Mouse (Mus musculus) macrophage (primary cell): ENCODE data around the gene Diras1. TPM values are rescaled to one million over a fixed set of nuclear protein-coding genes. Genes with fewer than 3 reads are reported as not detected.

Source experiments
- H3K27ac ChIP-seq: fragments of 350-480 bp; formaldehyde crosslinking; 2 replicates; pipeline ENCODE4 v1.9.0; 2021
- H3K36me3 ChIP-seq: fragments of 350-480 bp; formaldehyde crosslinking; 2 replicates; pipeline ENCODE4 v1.9.0; 2021; ENCODE audit errors: inconsistent target
- H3K4me3 ChIP-seq: fragments of 350-480 bp; formaldehyde crosslinking; 2 replicates; pipeline ENCODE4 v1.9.0; 2021; ENCODE audit errors: inconsistent target
- H3K79me2 ChIP-seq: fragments of 350-480 bp; formaldehyde crosslinking; 2 replicates; pipeline ENCODE4 v1.9.0; 2021; ENCODE audit errors: inconsistent target
- WGBS: methylation state at CpG from one replicate; pipeline ENCODE4 v1.1.7; 2026; ENCODE audit warnings: inconsistent platforms; ENCODE audit not compliant: missing documents; 5-methylcytosine and 5-hydroxymethylcytosine counted together
- polyA plus RNA-seq: library from polyadenylated mRNA; stranded (reverse); fragments of 250-400 nt; gene quantifications from 3 replicates; pipeline ENCODE4 v1.2.4, GENCODE M21; 2018; ENCODE audit warnings: inconsistent platforms

Diras1 gene
- polyA plus RNA-seq, 1 experiment from 2014 or later = not detected

DNA sequence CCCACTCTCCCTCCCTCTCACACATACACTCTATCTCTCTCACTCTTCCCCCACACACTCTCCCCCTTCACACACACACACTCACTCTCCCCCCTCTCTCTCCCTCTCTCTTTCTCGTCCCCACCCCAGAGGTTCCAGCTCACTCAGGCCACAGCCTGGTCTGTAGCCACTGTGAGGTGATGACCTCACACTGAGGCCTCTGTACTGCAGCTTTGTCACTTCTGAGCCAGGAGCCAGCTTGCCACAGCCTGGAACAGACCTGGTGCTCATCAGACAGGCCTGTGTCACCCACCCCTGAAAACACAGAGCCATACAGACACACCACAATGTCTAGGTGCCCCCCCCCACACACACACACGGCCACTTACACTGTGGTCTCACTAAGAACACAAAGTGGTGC lies 5.3 kb downstream of the Diras1 start:
- no peaks in the 10 kb centered on the region for H3K36me3 ChIP-seq
- 94% methylated on average over 2 of the region's 2 CpGs for WGBS

GRCm38 (mm10) chr10:81019687-81020086 lies 5.8 kb downstream of the Diras1 start:
- H3K27ac ChIP-seq = no peak overlapping the region
- H3K4me3 ChIP-seq = no peak overlapping the region
- 92% methylated on average over 6 of the region's 6 CpGs for WGBS
- H3K36me3 ChIP-seq = no peaks in the 10 kb centered on the region
- H3K79me2 ChIP-seq = no peaks in the 10 kb centered on the region

More for the DNA sequence above, 5.3 kb downstream of the Diras1 start:
- Histone ChIP-seq H3K79me2 (no peaks in the 10 kb centered on the region), H3K27ac (no peak overlapping the region), H3K4me3 (no peak overlapping the region)

GRCm38 (mm10) chr10:81018326-81018725 lies 7.1 kb downstream of the Diras1 start:
- H3K36me3 ChIP-seq = no peaks in the 10 kb centered on the region
- no peak overlapping the region for H3K4me3 ChIP-seq
- H3K27ac ChIP-seq = no peak overlapping the region
- H3K79me2 ChIP-seq = no peaks in the 10 kb centered on the region
- 41% methylated on average over 10 of the region's 10 CpGs for WGBS

DNA sequence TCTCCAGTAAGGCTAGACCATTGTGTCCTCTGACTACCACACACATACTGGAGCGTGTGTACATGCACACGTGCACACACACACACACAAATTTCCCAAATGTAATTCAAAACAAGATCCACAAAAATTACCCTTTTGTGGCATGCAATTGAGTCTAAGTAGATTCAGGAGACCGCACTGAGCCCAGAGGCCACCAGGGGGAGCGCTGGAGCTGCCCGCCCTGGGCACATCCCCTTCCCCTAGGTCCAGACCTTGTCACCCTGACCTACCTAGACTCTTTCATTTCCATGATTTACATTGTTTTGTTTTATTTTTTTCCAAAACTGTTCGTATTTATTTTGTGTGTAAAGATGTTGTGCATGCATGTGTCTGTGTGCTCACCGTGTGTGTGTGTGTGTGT lies 8.8 kb downstream of the Diras1 start:
- Histone ChIP-seq H3K4me3 (no peak overlapping the region), H3K79me2 (no peaks in the 10 kb centered on the region), H3K36me3 (no peaks in the 10 kb centered on the region), H3K27ac (no peak overlapping the region)
- WGBS = 7% methylated on average over 7 of the region's 7 CpGs

- 100% methylated on average over 2 of the region's 2 CpGs for WGBS
These were observed 9.8 kb downstream of the Diras1 start for GRCm38 (mm10) chr10:81015666-81016065.

DNA sequence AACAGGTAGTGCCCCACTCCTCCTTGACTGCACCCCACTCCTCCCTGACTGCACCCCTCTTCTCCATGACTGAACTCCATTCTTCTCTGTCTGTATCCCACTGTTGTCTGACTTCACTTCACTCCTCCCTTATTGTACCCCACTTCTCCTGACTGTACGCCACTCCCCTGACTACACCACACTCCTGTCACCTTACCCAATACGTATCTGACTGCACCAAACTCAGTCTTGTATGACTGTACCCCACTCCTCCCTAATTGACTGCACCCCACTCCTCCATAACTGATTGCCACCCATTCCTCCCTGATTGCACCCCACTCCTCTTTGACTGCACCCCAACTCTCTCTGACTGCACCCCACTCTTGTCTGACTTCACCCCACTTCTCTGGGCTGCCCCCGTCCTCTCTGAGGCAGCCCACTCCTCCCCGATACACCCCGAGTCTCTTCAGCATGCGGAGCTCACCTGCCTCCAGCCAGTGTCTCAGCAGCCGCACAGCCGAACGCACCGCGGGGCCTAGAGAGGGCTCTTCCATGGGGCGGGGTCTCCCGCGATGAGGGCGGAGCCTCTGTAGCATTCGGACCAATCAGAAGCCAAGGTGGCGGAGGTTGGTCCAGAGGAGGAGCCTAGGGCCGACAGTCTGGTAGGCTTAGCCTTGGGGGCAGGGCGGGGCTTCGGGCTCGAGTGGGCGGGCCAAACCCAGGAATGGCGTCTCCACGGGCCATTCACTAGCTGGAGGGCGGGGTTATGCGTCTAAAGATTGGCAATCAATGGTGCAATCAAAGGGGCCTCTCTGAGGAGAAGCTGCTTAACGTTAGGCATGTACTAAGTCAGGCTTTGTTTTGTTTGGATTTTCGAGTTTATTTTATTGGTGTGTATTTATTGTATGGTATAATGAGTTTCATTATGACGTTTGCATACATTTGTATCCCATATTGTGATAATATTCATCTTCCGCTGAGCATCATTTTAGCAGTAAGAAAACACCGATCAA lies 10.8 kb downstream of the Diras1 start, which contains the start of gene Gng7:
TSS of gene Gng7 (minus strand) at position 553 of the 992 bp plus-strand sequence.
- 9% methylated on average over 30 of the region's 31 CpGs for WGBS
- peak within 1 kb of the TSS; percentile 11; the same call in 1 of the 2 replicates for H3K4me3 ChIP-seq

More at GRCm38 (mm10) chr10:81015666-81016065, 9.8 kb downstream of the Diras1 start:
- H3K4me3 ChIP-seq = no peak overlapping the region
- H3K27ac ChIP-seq = no peak overlapping the region
- no peaks in the 10 kb centered on the region for H3K36me3 ChIP-seq
- no peaks in the 10 kb centered on the region for H3K79me2 ChIP-seq

GRCm38 (mm10) chr10:81010851-81011250 lies 14.6 kb downstream of the Diras1 start:
- Histone ChIP-seq H3K36me3 (no peaks in the 10 kb centered on the region), H3K79me2 (no peaks in the 10 kb centered on the region)
- WGBS = 83% methylated on average over 6 of the region's 6 CpGs

More for the DNA sequence above, 10.8 kb downstream of the Diras1 start, which contains the start of gene Gng7:
- H3K27ac ChIP-seq = no peak within 1 kb of the TSS
- H3K79me2 ChIP-seq = no peaks in the 10 kb centered on the region
- H3K36me3 ChIP-seq = no peaks in the 10 kb centered on the region

GRCm38 (mm10) chr10:81007240-81007639 lies 18.2 kb downstream of the Diras1 start:
- Histone ChIP-seq H3K36me3 (no peaks in the 10 kb centered on the region), H3K4me3 (no peak overlapping the region), H3K79me2 (no peaks in the 10 kb centered on the region), H3K27ac (no peak overlapping the region)
- WGBS = 51% methylated on average over 7 of the region's 7 CpGs

More at GRCm38 (mm10) chr10:81010851-81011250, 14.6 kb downstream of the Diras1 start:
- Histone ChIP-seq H3K27ac (no peak overlapping the region), H3K4me3 (no peak overlapping the region)

GRCm38 (mm10) chr10:81006005-81006677 lies 19.3 kb downstream of the Diras1 start:
- 92% methylated on average over 7 of the region's 7 CpGs for WGBS
- Histone ChIP-seq H3K27ac (no peak overlapping the region), H3K36me3 (no peaks in the 10 kb centered on the region), H3K4me3 (no peak overlapping the region), H3K79me2 (no peaks in the 10 kb centered on the region)

DNA sequence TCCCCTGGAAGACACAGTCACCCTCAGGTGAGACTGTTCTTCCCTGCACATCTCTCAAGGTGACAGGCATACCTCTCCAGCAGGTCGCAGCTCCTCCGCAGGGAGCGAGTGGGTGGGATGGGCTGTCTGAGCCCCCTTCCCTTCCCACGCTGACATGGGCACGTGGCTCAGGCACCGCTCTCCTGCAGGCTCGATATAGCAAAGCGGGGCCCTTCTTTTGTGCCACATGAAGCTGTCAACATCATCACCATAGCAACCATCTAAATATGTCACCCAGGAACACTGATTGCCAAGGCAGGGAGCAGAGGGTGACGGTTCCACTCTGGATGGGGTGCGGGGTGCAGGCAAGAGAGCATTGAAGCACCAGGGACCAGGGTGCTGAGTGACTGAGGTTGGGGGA lies 24.3 kb downstream of the Diras1 start:
- WGBS = 82% methylated on average over 10 of the region's 10 CpGs
- no peak overlapping the region for H3K27ac ChIP-seq
- no peak overlapping the region for H3K4me3 ChIP-seq
- H3K36me3 ChIP-seq = no peaks in the 10 kb centered on the region
- H3K79me2 ChIP-seq = no peaks in the 10 kb centered on the region

DNA sequence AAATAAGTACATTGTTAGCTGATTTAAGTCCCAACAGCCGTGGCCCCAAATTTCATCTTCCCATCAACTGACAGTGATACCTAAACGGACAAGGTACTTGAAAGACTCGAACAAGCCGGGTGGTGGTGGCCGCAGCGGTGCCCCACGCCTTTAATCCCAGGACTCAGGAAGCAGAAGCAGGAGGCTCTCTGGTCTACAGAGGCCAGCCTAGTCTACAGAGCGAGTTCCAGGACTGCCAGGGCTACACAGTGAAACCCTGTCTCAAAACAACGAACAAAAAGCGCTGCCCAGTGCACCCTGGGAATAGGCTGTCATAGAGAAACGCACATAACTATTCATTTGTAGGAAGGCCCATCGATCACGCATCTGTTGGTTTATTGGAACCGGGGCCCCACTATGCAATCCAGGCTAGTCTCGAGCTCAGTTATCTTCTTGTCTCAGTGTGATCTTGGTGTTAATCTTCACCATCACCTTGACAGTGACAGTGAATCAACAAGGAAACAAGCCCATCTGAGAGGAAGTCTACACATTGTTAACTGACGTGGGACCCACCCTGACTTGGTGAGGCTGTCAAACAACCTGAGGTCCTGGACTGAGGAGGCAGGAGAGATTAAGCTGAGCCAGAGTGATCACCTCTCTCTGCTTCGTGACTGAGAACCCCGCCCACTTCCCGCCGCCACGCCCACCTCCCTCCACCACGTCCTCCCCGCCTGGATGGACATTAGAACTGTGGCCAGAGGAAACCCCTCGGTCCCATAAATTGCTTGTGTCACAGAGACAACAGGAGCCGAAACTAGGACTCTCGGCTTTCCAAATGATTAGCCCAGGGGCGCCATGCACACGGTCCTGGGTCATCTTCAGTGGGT lies 25.0 kb downstream of the Diras1 start:
- 40% methylated on average over 28 of the region's 28 CpGs for WGBS
- H3K36me3 ChIP-seq = no peaks in the 10 kb centered on the region
- H3K4me3 ChIP-seq = no peak overlapping the region
- no peaks in the 10 kb centered on the region for H3K79me2 ChIP-seq
- H3K27ac ChIP-seq = no peak overlapping the region

- 23% methylated on average over 36 of the region's 37 CpGs for WGBS
- no peak overlapping the region for H3K27ac ChIP-seq
- H3K79me2 ChIP-seq = no peaks in the 10 kb centered on the region
- no peak overlapping the region for H3K4me3 ChIP-seq
- no peaks in the 10 kb centered on the region for H3K36me3 ChIP-seq
These were observed 25.9 kb downstream of the Diras1 start for GRCm38 (mm10) chr10:80999362-81000196.

GRCm38 (mm10) chr10:80998778-80999177 lies 26.7 kb downstream of the Diras1 start:
- Histone ChIP-seq H3K36me3 (no peaks in the 10 kb centered on the region), H3K79me2 (no peaks in the 10 kb centered on the region), H3K4me3 (no peak overlapping the region), H3K27ac (no peak overlapping the region)
- 5% methylated on average over 12 of the region's 12 CpGs for WGBS
